Mouse (Mus musculus): ENCODE measurements around the gene Fam122a.

DNA sequence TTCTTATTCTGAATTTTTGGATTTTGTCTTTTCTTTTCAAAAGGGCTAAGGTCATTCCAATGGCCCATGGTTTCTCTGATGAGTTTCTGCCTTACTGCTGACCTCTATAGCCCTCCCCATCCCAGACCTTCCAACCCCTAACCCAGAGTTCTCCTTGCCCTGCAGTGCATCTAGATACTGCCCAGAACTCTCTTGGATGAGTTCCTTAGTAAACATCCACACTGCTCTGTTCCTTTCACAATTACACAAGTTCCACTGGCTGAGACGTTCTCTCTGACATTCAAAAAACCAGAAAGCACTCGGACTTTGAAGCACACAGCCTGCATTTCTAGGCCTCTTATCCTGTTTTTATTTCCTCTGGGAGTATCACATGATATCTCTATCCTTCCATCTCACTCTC lies 3.8 kb upstream of the Fam122a start:
- TF ChIP-seq CTCF (IDR thresholded peaks at IDR 0.05; ENCODE audit: control insufficient read depth, insufficient read depth, insufficient replicate concordance, low read depth, low read length), result no peak
- no peak for TF ChIP-seq POLR2A (IDR thresholded peaks at IDR 0.05; ENCODE audit: control insufficient read depth, low read depth, low read length)

Data from testis, adult 2 months (tissue).